Mouse (Mus musculus) frontal cortex, postnatal 10 days (tissue): ENCODE measurements around the gene Adcy6.

Experiments
- DNase-seq, 2 experiments: peaks; one replicate each; pipeline ENCODE4 v3.0.0; 2022; ENCODE audit warnings: low spot score in 2 of 2, mixed read lengths in 1 of 2

The Adcy6 gene

GRCm38 (mm10) chr15:98567278-98568134, 42.4 kb downstream of the Adcy6 start:
- DNase-seq, result peak; percentile 99 to 100

- no peak for DNase-seq
Measured at GRCm38 (mm10) chr15:98566973-98567277, 43.0 kb downstream of the Adcy6 start.

- DNase-seq, result no peak
Measured at GRCm38 (mm10) chr15:98557186-98557585, 52.7 kb downstream of the Adcy6 start.

- no peak for DNase-seq
Measured at GRCm38 (mm10) chr15:98555881-98556280, 54.0 kb downstream of the Adcy6 start.

GRCm38 (mm10) chr15:98552758-98553157, 57.1 kb downstream of the Adcy6 start:
- no peak for DNase-seq

- DNase-seq, result no peak
Measured at GRCm38 (mm10) chr15:98546843-98547242, 63.0 kb downstream of the Adcy6 start.

GRCm38 (mm10) chr15:98545151-98545550, 64.7 kb downstream of the Adcy6 start:
- no peak for DNase-seq

- DNase-seq, result no peak
Measured at GRCm38 (mm10) chr15:98543341-98543740, 66.5 kb downstream of the Adcy6 start.

GRCm38 (mm10) chr15:98541064-98541463, 68.8 kb downstream of the Adcy6 start:
- DNase-seq, result no peak
